Mouse (Mus musculus): ENCODE results near the gene Scamp2. TPM values are rescaled to one million over a fixed set of nuclear protein-coding genes. Genes with fewer than 3 reads are reported as not detected.

The Scamp2 gene
- polyA plus RNA-seq, 1 experiment from 2014 or later, result 56.5 TPM

GRCm38 (mm10) chr9:57601353-57601706 is 40.6 kb downstream of the Scamp2 start:
- H3K36me3 ChIP-seq (ENCODE audit: poor library complexity, severe bottlenecking), result no peaks in the 10 kb centered on the region
- peaks cover 22% of the 10 kb centered on the region for H3K27me3 ChIP-seq
- H3K4me2 ChIP-seq, result no peak overlapping the region
- ATAC-seq, result no peak; the same call in 1 of the 2 replicates
- H3K9me3 ChIP-seq (replicated peaks), result no peaks in the 10 kb centered on the region
- H3K9ac ChIP-seq, result no peak overlapping the region
- H3K27ac ChIP-seq, result no peak overlapping the region
- peaks cover 25% of the 10 kb centered on the region for H3K4me1 ChIP-seq
- H3K4me3 ChIP-seq, result no peak overlapping the region
- WGBS, result 75% methylated on average over 2 of the region's 2 CpGs

DNA sequence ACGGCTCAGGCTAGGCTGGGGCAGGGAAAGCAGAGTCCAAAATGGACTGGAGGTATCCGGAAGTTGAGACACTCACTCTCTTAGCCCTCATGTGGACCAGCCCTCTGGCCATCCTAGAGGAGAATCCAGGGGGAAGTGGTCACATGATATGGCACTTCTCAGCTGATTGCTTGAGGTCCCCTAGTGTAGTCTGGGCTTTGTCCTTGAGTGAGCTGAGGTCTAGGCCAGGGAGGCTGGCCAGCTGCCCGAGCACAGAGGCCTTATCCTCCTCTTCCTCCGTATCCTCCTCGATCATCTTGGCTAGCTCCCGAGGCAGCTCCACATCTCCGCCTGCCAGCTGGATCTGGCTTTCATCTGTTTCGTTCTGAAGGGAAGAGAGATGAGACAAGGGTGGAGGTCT is 41.4 kb downstream of the Scamp2 start:
- Histone ChIP-seq H3K4me1 (peaks cover 30% of the 10 kb centered on the region), H3K4me2 (no peak overlapping the region), H3K9ac (no peak overlapping the region), H3K9me3 (replicated peaks) (no peaks in the 10 kb centered on the region), H3K4me3 (no peak overlapping the region), H3K27me3 (peaks cover 29% of the 10 kb centered on the region), H3K27ac (no peak overlapping the region), H3K36me3 (ENCODE audit: poor library complexity, severe bottlenecking) (no peaks in the 10 kb centered on the region)
- ATAC-seq, result no peak
- 74% methylated on average over 8 of the region's 8 CpGs for whole genome bisulfite sequencing

DNA sequence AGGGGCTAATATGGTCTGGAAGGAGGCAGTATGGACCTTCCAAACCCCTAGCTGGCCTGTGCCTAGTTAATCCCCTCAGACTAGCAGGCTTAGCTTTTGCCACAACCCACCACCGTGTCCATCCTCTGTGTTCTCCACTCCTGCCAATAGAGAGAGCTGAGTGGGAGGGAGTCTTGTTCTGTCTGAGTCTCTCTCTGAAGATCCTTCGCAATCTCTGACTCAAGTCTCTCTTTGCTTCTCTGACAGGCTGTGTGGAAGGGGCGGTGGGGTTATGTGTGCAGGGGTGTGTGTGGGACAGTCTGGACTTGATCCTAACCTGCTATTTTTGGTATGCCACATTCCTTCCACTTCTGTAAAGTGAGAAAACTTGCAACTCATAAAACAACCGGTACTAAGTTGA is 44.1 kb downstream of the Scamp2 start:
- Histone ChIP-seq H3K36me3 (ENCODE audit: poor library complexity, severe bottlenecking) (no peaks in the 10 kb centered on the region), H3K4me3 (no peak overlapping the region), H3K4me1 (peaks cover 24% of the 10 kb centered on the region), H3K27me3 (peaks cover 39% of the 10 kb centered on the region), H3K9ac (no peak overlapping the region), H3K27ac (no peak overlapping the region), H3K9me3 (replicated peaks) (no peaks in the 10 kb centered on the region), H3K4me2 (no peak overlapping the region)
- WGBS, result 73% methylated on average over 4 of the region's 4 CpGs
- ATAC-seq, result no peak

DNA sequence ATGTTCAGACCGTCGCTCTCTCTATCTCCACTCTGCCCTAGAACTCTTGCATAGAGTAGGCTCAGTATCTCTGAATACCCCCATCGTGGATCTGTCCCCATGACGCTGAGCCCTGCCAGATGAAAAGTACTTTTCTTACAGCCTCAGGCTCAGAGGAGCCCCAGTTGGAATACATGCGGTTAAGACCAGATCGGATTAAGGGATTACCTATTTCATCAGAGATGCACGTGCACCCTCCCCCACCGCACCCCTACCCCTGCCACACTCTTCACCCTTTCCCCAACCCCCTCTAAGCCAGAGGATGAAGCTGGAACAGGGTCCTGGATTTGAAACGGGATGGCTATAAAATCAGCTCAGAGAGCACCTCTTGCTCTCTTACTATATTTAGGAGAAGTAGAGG is 44.8 kb downstream of the Scamp2 start:
- 6% methylated on average over 9 of the region's 9 CpGs for WGBS
- no peak for ATAC-seq
- Histone ChIP-seq H3K9me3 (replicated peaks) (no peaks in the 10 kb centered on the region), H3K27me3 (peaks cover 39% of the 10 kb centered on the region), H3K9ac (no peak overlapping the region), H3K4me3 (no peak overlapping the region), H3K36me3 (ENCODE audit: poor library complexity, severe bottlenecking) (no peaks in the 10 kb centered on the region), H3K4me1 (peaks cover 27% of the 10 kb centered on the region), H3K4me2 (no peak overlapping the region), H3K27ac (no peak overlapping the region)

- H3K4me3 ChIP-seq, result peak within 1 kb of the TSS; percentile 14; the same call in 1 of the 2 replicates
- peaks cover 39% of the 10 kb centered on the region for H3K27me3 ChIP-seq
- 4% methylated on average over 24 of the region's 24 CpGs for WGBS
- ATAC-seq, result peak; percentile 60; the same call in 1 of the 2 replicates
- no peak within 1 kb of the TSS for H3K27ac ChIP-seq
- H3K9ac ChIP-seq, result no peak within 1 kb of the TSS
- no peaks in the 10 kb centered on the region for H3K36me3 ChIP-seq (ENCODE audit: poor library complexity, severe bottlenecking)
- peak within 1 kb of the TSS; percentile 45 for H3K4me2 ChIP-seq
- no peaks in the 10 kb centered on the region for H3K9me3 ChIP-seq (replicated peaks)
- H3K4me1 ChIP-seq, result peaks cover 24% of the 10 kb centered on the region
Observed at GRCm38 (mm10) chr9:57606139-57606851, 45.6 kb downstream of the Scamp2 start, which contains the start of gene Cplx3. Gene Cplx3, minus strand, starts transcription at chr9:57606281.

DNA sequence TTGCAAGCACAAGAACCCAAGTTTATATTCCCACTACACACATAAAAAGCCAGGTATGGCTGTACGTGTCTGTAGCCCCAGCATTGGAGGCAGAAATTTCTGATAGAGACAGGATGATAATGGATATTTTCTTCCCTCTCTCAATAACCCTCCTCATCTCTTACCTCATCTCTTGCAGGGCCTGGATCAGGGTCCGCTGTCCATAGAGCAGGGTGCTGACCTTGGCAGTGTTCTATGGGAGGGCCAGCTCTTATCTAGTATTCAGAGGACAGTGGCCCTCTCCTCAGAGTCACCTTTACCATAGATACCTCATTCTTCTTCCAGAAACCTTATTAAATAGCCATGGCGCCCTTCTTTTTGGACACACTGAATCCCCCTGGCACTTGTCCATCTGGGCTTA is 49.1 kb downstream of the Scamp2 start:
- Histone ChIP-seq H3K4me1 (peaks cover 23% of the 10 kb centered on the region), H3K9ac (no peak overlapping the region), H3K27ac (no peak overlapping the region), H3K9me3 (replicated peaks) (no peaks in the 10 kb centered on the region), H3K4me2 (no peak overlapping the region), H3K4me3 (no peak overlapping the region), H3K27me3 (peaks cover 31% of the 10 kb centered on the region), H3K36me3 (ENCODE audit: poor library complexity, severe bottlenecking) (no peaks in the 10 kb centered on the region)
- WGBS, result 76% methylated on average over 3 of the region's 3 CpGs
- no peak for ATAC-seq

- Histone ChIP-seq H3K4me3 (no peak overlapping the region), H3K27ac (no peak overlapping the region), H3K27me3 (peaks cover 26% of the 10 kb centered on the region), H3K9ac (no peak overlapping the region), H3K36me3 (ENCODE audit: poor library complexity, severe bottlenecking) (no peaks in the 10 kb centered on the region), H3K4me1 (peaks cover 23% of the 10 kb centered on the region), H3K9me3 (replicated peaks) (no peaks in the 10 kb centered on the region), H3K4me2 (no peak overlapping the region)
- 32% methylated on average over 3 of the region's 3 CpGs for WGBS
- peak; percentile 57; the same call in 1 of the 2 replicates for ATAC-seq
Observed at GRCm38 (mm10) chr9:57610359-57610826, 49.6 kb downstream of the Scamp2 start.

DNA sequence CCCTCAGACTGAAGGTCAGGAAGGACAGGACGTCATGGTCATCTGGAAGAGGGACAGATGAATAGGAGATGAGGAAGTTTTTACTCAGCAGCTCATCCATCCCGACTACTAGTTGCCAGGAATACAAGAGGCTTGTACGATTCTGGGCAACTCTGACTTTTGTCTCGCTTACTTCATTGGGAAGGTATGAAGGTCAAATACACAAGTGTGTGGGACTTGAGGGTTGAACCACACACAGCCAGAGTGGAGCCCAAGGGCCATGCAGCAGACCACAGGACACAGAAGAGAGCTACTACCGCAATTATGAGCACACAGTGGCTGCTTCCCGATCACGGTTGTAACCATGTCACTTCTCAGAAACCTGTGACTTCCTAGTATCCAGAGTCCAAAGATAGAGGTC is 51.8 kb downstream of the Scamp2 start:
- 89% methylated on average over 7 of the region's 7 CpGs for WGBS
- Histone ChIP-seq H3K27ac (no peak overlapping the region), H3K4me2 (no peak overlapping the region), H3K9ac (no peak overlapping the region), H3K27me3 (peaks cover 6% of the 10 kb centered on the region; the same call in 1 of the 2 replicates), H3K9me3 (replicated peaks) (no peaks in the 10 kb centered on the region), H3K4me3 (no peak overlapping the region), H3K36me3 (ENCODE audit: poor library complexity, severe bottlenecking) (no peaks in the 10 kb centered on the region), H3K4me1 (peaks cover 12% of the 10 kb centered on the region)
- ATAC-seq, result no peak

DNA sequence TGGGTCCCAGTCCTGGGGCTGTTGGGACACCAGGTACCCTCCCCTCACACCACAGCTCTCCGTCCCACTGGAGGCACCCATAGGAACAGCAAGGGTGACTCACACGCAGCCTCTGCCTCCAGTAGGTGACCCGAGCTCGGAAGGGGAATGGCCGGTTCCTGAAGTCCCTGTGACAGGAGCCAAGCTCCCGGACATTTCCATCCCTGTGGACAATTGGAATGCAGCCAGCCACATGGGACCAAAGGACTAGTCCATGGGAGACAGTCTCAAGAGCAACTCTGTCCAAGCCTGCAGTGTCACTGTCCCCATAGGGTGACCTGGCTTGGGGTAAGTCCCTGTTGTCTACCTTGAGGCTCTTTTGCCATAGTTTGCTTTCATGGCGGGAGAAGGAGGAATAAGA is 53.2 kb downstream of the Scamp2 start:
- Histone ChIP-seq H3K4me2 (no peak overlapping the region), H3K9ac (no peak overlapping the region), H3K4me3 (no peak overlapping the region), H3K36me3 (ENCODE audit: poor library complexity, severe bottlenecking) (no peaks in the 10 kb centered on the region), H3K27me3 (no peaks in the 10 kb centered on the region), H3K9me3 (replicated peaks) (no peaks in the 10 kb centered on the region), H3K27ac (no peak overlapping the region), H3K4me1 (peaks cover 12% of the 10 kb centered on the region)
- ATAC-seq, result no peak
- 90% methylated on average over 7 of the region's 7 CpGs for WGBS

- no peak overlapping the region for H3K4me3 ChIP-seq
- H3K9me3 ChIP-seq (replicated peaks), result no peaks in the 10 kb centered on the region
- H3K9ac ChIP-seq, result no peak overlapping the region
- no peak overlapping the region for H3K4me2 ChIP-seq
- H3K27me3 ChIP-seq, result no peaks in the 10 kb centered on the region
- WGBS, result 87% methylated on average over 4 of the region's 4 CpGs
- H3K36me3 ChIP-seq (ENCODE audit: poor library complexity, severe bottlenecking), result no peaks in the 10 kb centered on the region
- H3K27ac ChIP-seq, result no peak overlapping the region
- no peak for ATAC-seq
- H3K4me1 ChIP-seq, result peaks cover 12% of the 10 kb centered on the region
Observed at GRCm38 (mm10) chr9:57614786-57615185, 54.0 kb downstream of the Scamp2 start.

DNA sequence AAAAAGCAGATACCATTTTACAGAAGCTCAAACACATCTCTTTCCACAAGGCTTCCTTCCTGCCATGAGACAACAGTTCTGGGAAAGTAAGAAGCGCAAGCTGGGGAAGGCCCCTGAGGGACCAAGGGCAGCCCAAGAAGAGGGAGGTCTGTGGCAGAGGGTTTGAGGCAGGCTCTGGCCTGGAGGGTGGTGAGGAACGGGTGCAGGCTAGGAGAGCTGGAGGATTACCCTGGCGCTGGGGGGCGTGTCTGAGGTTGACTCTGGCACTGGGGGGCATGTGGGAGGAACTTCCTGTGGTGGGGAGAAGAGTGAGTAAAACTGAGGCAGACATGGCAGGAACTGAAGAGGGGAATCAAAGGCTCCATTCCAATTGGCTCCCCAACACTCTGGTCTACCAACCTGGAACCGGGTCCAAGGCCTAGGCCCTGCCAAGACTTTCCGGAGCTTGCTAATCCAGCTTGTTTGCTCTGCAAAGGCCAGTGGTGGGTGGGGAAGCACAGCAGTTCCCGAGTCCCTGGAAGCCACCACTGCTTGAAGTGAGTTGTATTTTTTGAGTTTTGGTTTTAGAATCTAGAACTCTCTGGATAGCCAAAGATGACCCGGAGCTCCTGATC is 56.9 kb downstream of the Scamp2 start:
- Histone ChIP-seq H3K9me3 (replicated peaks) (no peaks in the 10 kb centered on the region), H3K4me3 (no peak overlapping the region), H3K36me3 (ENCODE audit: poor library complexity, severe bottlenecking) (no peaks in the 10 kb centered on the region), H3K4me1 (no peaks in the 10 kb centered on the region), H3K27me3 (no peaks in the 10 kb centered on the region), H3K4me2 (no peak overlapping the region), H3K9ac (no peak overlapping the region), H3K27ac (no peak overlapping the region)
- ATAC-seq, result no peak
- WGBS, result 72% methylated on average over 8 of the region's 8 CpGs

- no peak overlapping the region for H3K27ac ChIP-seq
- peaks cover under 1% of the 10 kb centered on the region; the same call in 1 of the 2 replicates for H3K36me3 ChIP-seq (ENCODE audit: poor library complexity, severe bottlenecking)
- H3K9me3 ChIP-seq (replicated peaks), result no peaks in the 10 kb centered on the region
- ATAC-seq, result no peak
- H3K4me3 ChIP-seq, result no peak overlapping the region
- H3K27me3 ChIP-seq, result no peaks in the 10 kb centered on the region
- H3K4me2 ChIP-seq, result no peak overlapping the region
- no peaks in the 10 kb centered on the region for H3K4me1 ChIP-seq
- 85% methylated on average over 8 of the region's 8 CpGs for WGBS
- no peak overlapping the region for H3K9ac ChIP-seq
Observed at GRCm38 (mm10) chr9:57618854-57619253, 58.1 kb downstream of the Scamp2 start.

Data from forebrain, embryonic 13.5 days (tissue).